Mouse (Mus musculus) heart, adult 2 months (tissue): Measurements from ENCODE around the gene Maml1.

Source experiments
- CTCF ChIP-seq: fragments of 200-600 bp; IDR thresholded peaks from 2 replicates; pipeline ENCODE4 v1.8.1; 2022; ENCODE audit warnings: antibody characterized with exemption, mild to moderate bottlenecking, moderate library complexity
- EP300 ChIP-seq: fragments of 200-500 bp; IDR thresholded peaks from 2 replicates; pipeline ENCODE4 v1.6.1; 2011; ENCODE audit warnings: low read depth, low read length, control low read depth; ENCODE audit not compliant: insufficient read depth
- POLR2A ChIP-seq: fragments of 200-500 bp; IDR thresholded peaks from 2 replicates; pipeline ENCODE4 v1.6.1; 2011; ENCODE audit warnings: mild to moderate bottlenecking, low read depth, low read length, control low read depth; ENCODE audit not compliant: insufficient read depth

DNA sequence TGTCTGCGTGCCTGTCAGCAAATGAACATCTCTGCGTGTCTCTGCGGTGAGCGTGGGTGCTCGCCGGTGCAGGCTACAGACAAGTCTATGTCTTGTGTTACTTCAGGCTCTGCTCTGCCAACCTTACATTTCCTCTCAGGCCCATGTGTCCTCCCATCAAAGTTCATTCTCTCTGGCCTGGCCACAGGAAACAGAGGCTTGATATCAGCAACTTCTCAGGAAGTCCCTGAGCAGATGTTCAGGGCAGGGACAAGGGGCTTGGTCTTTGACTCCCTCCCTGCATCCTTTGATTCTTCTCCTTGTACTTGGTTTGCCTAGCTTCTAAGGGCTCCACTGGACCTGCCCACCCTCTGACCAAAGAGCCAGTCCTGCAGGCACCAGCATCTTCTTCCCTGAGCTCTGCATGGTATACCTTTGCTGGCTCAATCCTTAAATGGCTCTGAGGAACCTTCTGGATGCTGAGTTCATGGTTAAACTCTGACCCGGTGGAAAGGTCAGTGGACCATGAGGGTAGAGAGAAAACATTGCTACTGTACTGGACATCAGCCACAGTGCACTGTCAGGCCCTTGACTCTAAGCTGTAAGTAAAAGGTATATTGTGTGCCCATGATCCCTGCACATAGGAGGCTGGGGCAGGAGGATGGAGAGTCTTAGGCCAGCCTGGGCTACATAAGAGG, 51.7 kb downstream of the Maml1 start:
- TF ChIP-seq CTCF (no peak), POLR2A (no peak), EP300 (0 out of 2 replicates have a peak, but pooled peaks have one; percentile 52)
